Mouse (Mus musculus): ENCODE data around the gene Slc12a9.

- TF ChIP-seq CTCF (IDR thresholded peaks at IDR 0.05; ENCODE audit: low read depth, low read length) (no peak), POLR2A (IDR thresholded peaks at IDR 0.05; ENCODE audit: borderline replicate concordance, low read depth, low read length) (no peak)
These were observed 16.2 kb upstream of the Slc12a9 start, which contains the start of gene Ephb4 for GRCm38 (mm10) chr5:137349384-137350204.
